Mouse (Mus musculus): Measurements from ENCODE around the gene Tcf7l2. TPM values are rescaled to one million over a fixed set of nuclear protein-coding genes. Genes with fewer than 3 reads are reported as not detected.

Tcf7l2 gene
- polyA plus RNA-seq, 1 experiment from 2014 or later: 45.6 TPM

DNA sequence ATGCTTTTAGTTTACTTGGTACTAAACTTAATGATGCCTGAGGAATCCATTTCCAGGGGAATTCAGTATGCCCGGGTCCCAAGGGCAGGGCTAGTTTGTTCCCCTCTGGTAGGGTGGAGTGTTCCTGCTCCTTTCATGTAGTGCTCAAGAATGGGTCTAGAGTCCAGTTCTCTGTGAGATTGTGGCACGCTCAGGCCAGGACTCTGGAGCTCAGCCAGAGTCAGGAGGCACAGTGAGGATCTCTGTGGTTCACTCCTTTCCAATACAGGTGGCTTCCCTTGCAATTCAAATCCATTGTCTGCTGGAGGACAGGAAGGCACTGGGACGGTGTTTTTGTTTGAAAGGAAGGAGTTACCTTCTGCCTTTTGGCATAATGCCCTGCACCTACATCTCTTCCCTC is 56.2 kb downstream of the Tcf7l2 start:
- Histone ChIP-seq H3K27me3 (ENCODE audit: control insufficient read depth, insufficient read depth, low read length) (no peaks in the 10 kb centered on the region), H3K27ac (ENCODE audit: low read length) (no peak overlapping the region), H3K36me3 (ENCODE audit: control insufficient read depth, insufficient read depth) (no peaks in the 10 kb centered on the region), H3K4me3 (ENCODE audit: low read length) (no peak overlapping the region), H3K4me2 (ENCODE audit: low read depth, low read length) (no peak overlapping the region), H3K4me1 (ENCODE audit: control insufficient read depth, insufficient read depth, low read length) (peaks cover 6% of the 10 kb centered on the region), H3K9ac (ENCODE audit: low read length) (no peak overlapping the region), H3K9me3 (replicated peaks; ENCODE audit: control insufficient read depth, low read length) (no peaks in the 10 kb centered on the region)
- 63% methylated on average over 3 of the region's 3 CpGs for WGBS
- no peak for ATAC-seq (replicated peaks; ENCODE audit: extremely low read depth, insufficient read depth, low FRiP score)

DNA sequence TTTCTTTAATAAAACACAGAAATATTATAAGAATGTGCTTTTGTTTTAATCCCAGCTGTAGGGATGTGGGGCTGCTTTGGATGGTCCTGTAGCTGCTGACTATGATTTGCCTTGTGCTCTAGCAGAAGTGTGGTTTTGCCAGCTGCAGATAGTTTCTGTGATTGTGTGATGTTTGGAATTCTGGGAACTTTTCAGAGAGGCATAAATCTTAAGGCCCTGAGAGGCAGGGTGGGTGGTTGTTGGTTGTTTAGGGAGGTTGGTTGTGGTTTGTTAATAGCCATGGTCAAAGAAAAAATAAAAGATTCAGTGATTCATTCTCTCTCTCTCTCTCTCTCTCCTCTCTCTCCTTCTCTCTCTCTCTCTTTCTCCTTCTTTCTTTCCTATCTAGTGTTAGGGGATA is 57.8 kb downstream of the Tcf7l2 start:
- H3K4me2 ChIP-seq (ENCODE audit: low read depth, low read length): no peak overlapping the region
- no peaks in the 10 kb centered on the region for H3K36me3 ChIP-seq (ENCODE audit: control insufficient read depth, insufficient read depth)
- no peaks in the 10 kb centered on the region for H3K27me3 ChIP-seq (ENCODE audit: control insufficient read depth, insufficient read depth, low read length)
- no peak overlapping the region for H3K9ac ChIP-seq (ENCODE audit: low read length)
- H3K4me3 ChIP-seq (ENCODE audit: low read length): no peak overlapping the region
- peaks cover 6% of the 10 kb centered on the region for H3K4me1 ChIP-seq (ENCODE audit: control insufficient read depth, insufficient read depth, low read length)
- H3K9me3 ChIP-seq (replicated peaks; ENCODE audit: control insufficient read depth, low read length): no peaks in the 10 kb centered on the region
- H3K27ac ChIP-seq (ENCODE audit: low read length): no peak overlapping the region
- ATAC-seq (replicated peaks; ENCODE audit: extremely low read depth, insufficient read depth, low FRiP score): no peak

DNA sequence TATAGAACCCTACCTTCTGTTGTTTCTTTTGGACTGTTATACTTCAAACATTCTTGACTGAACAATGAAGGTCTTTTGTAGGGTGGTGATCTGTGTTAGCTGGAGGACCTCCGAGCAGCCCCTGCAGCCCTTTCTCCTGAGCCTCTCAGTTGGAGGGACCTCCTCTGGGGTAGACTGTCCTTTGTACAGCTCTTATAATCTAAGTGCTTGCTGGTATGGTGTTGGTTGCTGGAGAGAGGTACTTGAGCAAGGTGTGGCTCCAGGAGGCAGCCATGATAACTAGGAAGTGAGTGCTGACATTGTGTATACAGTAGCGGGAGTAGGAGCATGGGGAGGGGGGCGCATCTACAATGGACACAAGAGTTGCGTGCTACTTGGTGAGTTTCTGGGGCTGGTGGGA is 58.4 kb downstream of the Tcf7l2 start:
- Histone ChIP-seq H3K4me2 (ENCODE audit: low read depth, low read length) (no peak overlapping the region), H3K36me3 (ENCODE audit: control insufficient read depth, insufficient read depth) (no peaks in the 10 kb centered on the region), H3K9ac (ENCODE audit: low read length) (no peak overlapping the region), H3K27me3 (ENCODE audit: control insufficient read depth, insufficient read depth, low read length) (no peaks in the 10 kb centered on the region), H3K9me3 (replicated peaks; ENCODE audit: control insufficient read depth, low read length) (no peaks in the 10 kb centered on the region), H3K4me1 (ENCODE audit: control insufficient read depth, insufficient read depth, low read length) (peaks cover 4% of the 10 kb centered on the region), H3K27ac (ENCODE audit: low read length) (no peak overlapping the region), H3K4me3 (ENCODE audit: low read length) (no peak overlapping the region)
- WGBS: 81% methylated on average over 4 of the region's 4 CpGs
- no peak for ATAC-seq (replicated peaks; ENCODE audit: extremely low read depth, insufficient read depth, low FRiP score)

DNA sequence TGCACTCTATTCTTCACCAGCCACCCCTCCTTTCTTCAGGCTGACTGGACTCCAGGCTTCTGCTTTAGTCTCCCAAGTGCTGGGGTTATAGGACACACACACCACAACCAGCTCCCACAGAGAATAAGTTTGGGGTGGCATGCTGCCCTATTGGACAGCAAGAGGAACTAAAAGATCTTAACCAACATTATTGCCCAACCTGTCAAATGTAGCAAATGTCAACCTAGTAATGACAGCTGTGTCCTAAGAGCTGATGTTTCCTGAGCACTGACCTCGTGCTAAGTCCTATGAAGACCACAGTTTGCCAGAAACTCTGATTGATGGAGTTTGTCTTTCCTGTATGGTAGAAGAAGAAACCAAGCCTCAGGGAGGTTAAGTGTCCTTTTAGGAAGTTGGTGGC is 61.5 kb downstream of the Tcf7l2 start:
- Histone ChIP-seq H3K4me2 (ENCODE audit: low read depth, low read length) (no peak overlapping the region), H3K27ac (ENCODE audit: low read length) (no peak overlapping the region), H3K4me1 (ENCODE audit: control insufficient read depth, insufficient read depth, low read length) (peaks cover 16% of the 10 kb centered on the region), H3K9me3 (replicated peaks; ENCODE audit: control insufficient read depth, low read length) (no peaks in the 10 kb centered on the region), H3K4me3 (ENCODE audit: low read length) (no peak overlapping the region), H3K9ac (ENCODE audit: low read length) (no peak overlapping the region), H3K36me3 (ENCODE audit: control insufficient read depth, insufficient read depth) (no peaks in the 10 kb centered on the region), H3K27me3 (ENCODE audit: control insufficient read depth, insufficient read depth, low read length) (no peaks in the 10 kb centered on the region)
- 60% methylated on average over 1 of the region's 1 CpGs for WGBS
- ATAC-seq (replicated peaks; ENCODE audit: extremely low read depth, insufficient read depth, low FRiP score): no peak

DNA sequence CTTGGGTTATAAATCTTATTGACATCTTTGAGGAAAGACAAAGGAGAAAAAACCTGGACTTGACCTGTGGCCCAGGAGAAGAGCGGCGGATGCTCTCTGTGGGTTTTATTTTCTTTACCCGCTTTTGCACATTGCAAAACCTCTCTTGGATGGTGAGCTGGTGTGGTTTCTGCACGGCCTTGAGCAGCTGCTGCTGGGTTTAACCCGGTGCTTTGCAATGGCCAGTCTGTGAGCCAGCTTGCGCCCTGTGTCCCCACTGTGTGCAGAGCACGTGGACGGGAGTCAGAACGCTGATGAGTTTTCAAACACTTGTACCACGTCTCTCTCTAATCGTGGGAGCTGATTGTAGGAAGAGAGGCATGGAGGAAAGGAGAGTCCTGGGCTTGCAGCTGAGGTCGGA is 62.2 kb downstream of the Tcf7l2 start:
- Histone ChIP-seq H3K27ac (ENCODE audit: low read length) (no peak overlapping the region), H3K36me3 (ENCODE audit: control insufficient read depth, insufficient read depth) (no peaks in the 10 kb centered on the region), H3K9me3 (replicated peaks; ENCODE audit: control insufficient read depth, low read length) (no peaks in the 10 kb centered on the region), H3K4me3 (ENCODE audit: low read length) (no peak overlapping the region), H3K4me1 (ENCODE audit: control insufficient read depth, insufficient read depth, low read length) (peaks cover 16% of the 10 kb centered on the region), H3K27me3 (ENCODE audit: control insufficient read depth, insufficient read depth, low read length) (no peaks in the 10 kb centered on the region), H3K9ac (ENCODE audit: low read length) (no peak overlapping the region), H3K4me2 (ENCODE audit: low read depth, low read length) (no peak overlapping the region)
- no peak for ATAC-seq (replicated peaks; ENCODE audit: extremely low read depth, insufficient read depth, low FRiP score)
- 83% methylated on average over 12 of the region's 12 CpGs for WGBS

DNA sequence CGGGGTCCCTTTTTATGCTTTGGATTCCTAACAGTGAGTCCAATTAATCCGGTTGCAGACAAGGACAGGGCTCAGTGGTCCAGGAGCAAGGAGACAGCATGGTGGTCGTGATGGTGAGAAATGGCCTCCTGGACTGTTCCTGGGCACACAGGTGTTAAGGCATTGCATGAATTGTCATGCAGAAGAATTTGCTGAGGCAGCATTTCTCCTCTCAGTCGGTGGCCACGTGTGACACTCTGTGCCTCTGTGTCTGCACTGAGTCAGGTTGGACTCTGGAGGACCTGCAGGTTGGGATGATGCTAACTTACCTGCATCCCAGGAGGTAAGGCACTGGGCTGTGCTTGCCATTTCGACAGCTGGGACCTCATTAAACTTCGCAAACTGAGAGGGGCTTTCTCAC is 63.2 kb downstream of the Tcf7l2 start:
- no peak overlapping the region for H3K9ac ChIP-seq (ENCODE audit: low read length)
- H3K4me3 ChIP-seq (ENCODE audit: low read length): no peak overlapping the region
- 79% methylated on average over 7 of the region's 7 CpGs for WGBS
- no peak for ATAC-seq (replicated peaks; ENCODE audit: extremely low read depth, insufficient read depth, low FRiP score)
- H3K27me3 ChIP-seq (ENCODE audit: control insufficient read depth, insufficient read depth, low read length): no peaks in the 10 kb centered on the region
- H3K27ac ChIP-seq (ENCODE audit: low read length): no peak overlapping the region
- H3K4me2 ChIP-seq (ENCODE audit: low read depth, low read length): no peak overlapping the region
- peaks cover 16% of the 10 kb centered on the region for H3K4me1 ChIP-seq (ENCODE audit: control insufficient read depth, insufficient read depth, low read length)
- no peaks in the 10 kb centered on the region for H3K9me3 ChIP-seq (replicated peaks; ENCODE audit: control insufficient read depth, low read length)
- no peaks in the 10 kb centered on the region for H3K36me3 ChIP-seq (ENCODE audit: control insufficient read depth, insufficient read depth)

DNA sequence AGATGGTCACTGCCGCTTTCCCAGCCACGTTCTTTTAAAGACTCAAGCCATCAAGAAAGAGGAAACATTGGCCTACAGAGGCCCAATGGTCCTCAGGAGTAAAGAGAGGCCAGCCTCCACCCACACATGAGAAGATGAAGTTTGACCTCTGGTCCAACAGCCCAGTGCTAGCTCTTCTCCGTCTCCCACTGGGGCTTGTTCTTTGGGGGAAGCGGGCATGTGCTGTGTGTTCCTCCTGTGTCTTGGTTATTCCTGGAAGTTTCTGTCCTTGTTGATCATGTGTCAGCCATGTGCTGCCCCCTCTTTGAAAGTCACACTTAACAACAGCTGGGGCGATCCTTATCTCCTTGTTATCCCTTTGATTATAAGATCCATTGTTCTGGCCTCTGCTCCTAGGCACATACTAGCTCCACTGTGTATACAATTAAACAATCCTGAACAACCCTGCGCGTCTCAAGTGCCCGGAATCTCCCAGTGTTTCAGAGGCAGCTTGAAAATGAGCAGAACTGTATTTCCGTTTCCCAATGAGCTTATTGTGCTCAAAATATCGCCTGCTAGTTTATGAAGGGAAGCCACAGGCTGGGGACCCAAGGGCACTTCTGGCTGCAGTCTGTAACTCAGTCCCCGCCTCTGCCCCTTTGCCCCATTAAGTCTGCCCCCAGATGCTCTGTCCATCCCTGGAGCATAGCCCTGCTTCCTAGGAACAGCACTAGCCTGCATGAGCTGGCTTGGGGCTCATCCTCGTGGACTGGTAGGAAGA is 65.0 kb downstream of the Tcf7l2 start:
- Histone ChIP-seq H3K27ac (ENCODE audit: low read length) (peak overlapping the region; percentile 59), H3K4me1 (ENCODE audit: control insufficient read depth, insufficient read depth, low read length) (peaks cover 16% of the 10 kb centered on the region), H3K4me2 (ENCODE audit: low read depth, low read length) (peak overlapping the region; percentile 28; the same call in 1 of the 2 replicates), H3K27me3 (ENCODE audit: control insufficient read depth, insufficient read depth, low read length) (no peaks in the 10 kb centered on the region), H3K9me3 (replicated peaks; ENCODE audit: control insufficient read depth, low read length) (no peaks in the 10 kb centered on the region), H3K4me3 (ENCODE audit: low read length) (no peak overlapping the region), H3K36me3 (ENCODE audit: control insufficient read depth, insufficient read depth) (no peaks in the 10 kb centered on the region), H3K9ac (ENCODE audit: low read length) (no peak overlapping the region)
- ATAC-seq (replicated peaks; ENCODE audit: extremely low read depth, insufficient read depth, low FRiP score): peak; percentile 23; the same call in 1 of the 2 replicates
- WGBS: 41% methylated on average over 12 of the region's 12 CpGs

DNA sequence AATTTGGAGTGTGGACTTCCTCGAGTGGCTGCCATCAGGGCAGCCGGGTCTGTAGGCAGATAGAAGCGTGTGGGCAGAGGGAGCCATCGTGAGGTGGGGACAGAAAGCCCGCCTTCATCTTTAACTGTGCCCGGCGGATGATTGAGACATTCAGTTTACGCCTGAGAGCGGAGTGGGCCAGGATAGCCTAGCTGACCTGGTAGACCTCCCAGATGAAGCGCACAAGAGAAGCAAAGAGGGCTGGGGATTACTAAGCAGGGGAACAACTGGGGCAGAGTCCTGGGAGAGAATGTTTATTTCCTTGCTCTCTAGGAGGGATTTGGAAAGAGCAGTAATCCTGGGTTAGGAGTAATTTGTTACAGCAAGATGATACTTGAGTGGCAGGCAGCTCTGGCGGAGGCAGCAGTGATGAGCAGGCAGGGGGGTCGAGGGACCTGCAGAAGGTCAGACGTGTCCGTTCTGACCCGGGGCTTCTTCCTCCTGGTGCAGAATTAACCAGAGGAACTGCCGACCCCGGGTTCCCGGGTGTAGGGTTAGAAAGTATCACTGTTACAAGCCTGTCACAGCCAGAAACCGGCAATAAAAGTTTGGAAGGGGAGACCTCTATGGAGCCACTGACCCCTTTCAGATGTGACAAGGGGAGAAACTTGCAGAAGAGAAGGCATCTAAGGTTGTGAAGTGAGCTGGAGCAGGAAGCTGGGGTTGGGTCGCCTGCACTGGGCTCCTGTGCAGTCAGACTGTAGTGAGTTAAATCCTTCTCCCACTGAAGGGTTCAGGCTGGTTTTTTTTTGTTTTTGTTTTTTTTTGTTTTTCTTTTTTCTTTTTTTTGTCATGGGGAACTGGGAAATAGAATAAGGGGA is 65.8 kb downstream of the Tcf7l2 start:
- 47% methylated on average over 20 of the region's 20 CpGs for WGBS
- H3K27ac ChIP-seq (ENCODE audit: low read length): peak overlapping the region; percentile 59
- H3K27me3 ChIP-seq (ENCODE audit: control insufficient read depth, insufficient read depth, low read length): no peaks in the 10 kb centered on the region
- no peak overlapping the region for H3K4me3 ChIP-seq (ENCODE audit: low read length)
- no peak for ATAC-seq (replicated peaks; ENCODE audit: extremely low read depth, insufficient read depth, low FRiP score)
- H3K4me1 ChIP-seq (ENCODE audit: control insufficient read depth, insufficient read depth, low read length): peaks cover 16% of the 10 kb centered on the region
- H3K9me3 ChIP-seq (replicated peaks; ENCODE audit: control insufficient read depth, low read length): no peaks in the 10 kb centered on the region
- no peak overlapping the region for H3K9ac ChIP-seq (ENCODE audit: low read length)
- H3K4me2 ChIP-seq (ENCODE audit: low read depth, low read length): peak overlapping the region; percentile 28; the same call in 1 of the 2 replicates
- H3K36me3 ChIP-seq (ENCODE audit: control insufficient read depth, insufficient read depth): no peaks in the 10 kb centered on the region

DNA sequence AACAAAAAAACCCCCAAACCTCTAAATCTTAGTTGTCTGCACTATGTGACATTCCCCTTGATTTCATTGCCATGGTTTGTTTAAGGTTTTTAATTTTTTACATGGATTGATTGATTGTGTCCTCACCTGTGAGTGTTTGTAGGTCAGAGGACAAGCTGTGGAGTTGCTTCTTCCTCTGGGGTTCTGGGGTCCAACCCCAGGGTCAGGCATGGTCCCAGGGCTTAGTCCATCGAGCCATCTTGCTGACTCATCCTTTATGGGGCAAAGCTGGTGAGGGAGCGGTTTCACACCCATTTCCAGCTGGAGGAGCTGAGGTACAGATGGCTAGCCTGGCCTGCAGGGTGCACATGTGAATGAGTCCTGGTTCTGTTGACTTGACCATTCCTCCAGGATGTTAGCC is 66.7 kb downstream of the Tcf7l2 start:
- no peak overlapping the region for H3K9ac ChIP-seq (ENCODE audit: low read length)
- H3K27me3 ChIP-seq (ENCODE audit: control insufficient read depth, insufficient read depth, low read length): no peaks in the 10 kb centered on the region
- no peaks in the 10 kb centered on the region for H3K9me3 ChIP-seq (replicated peaks; ENCODE audit: control insufficient read depth, low read length)
- H3K27ac ChIP-seq (ENCODE audit: low read length): no peak overlapping the region
- no peak overlapping the region for H3K4me2 ChIP-seq (ENCODE audit: low read depth, low read length)
- 71% methylated on average over 2 of the region's 2 CpGs for WGBS
- peaks cover 16% of the 10 kb centered on the region for H3K4me1 ChIP-seq (ENCODE audit: control insufficient read depth, insufficient read depth, low read length)
- no peak overlapping the region for H3K4me3 ChIP-seq (ENCODE audit: low read length)
- no peaks in the 10 kb centered on the region for H3K36me3 ChIP-seq (ENCODE audit: control insufficient read depth, insufficient read depth)
- no peak for ATAC-seq (replicated peaks; ENCODE audit: extremely low read depth, insufficient read depth, low FRiP score)

All from heart, embryonic 16.5 days (tissue).